Mouse (Mus musculus) olfactory bulb, adult 2 months (tissue): Measurements from ENCODE around the gene Gse1.

Source experiments
- CTCF ChIP-seq: fragments of 200-500 bp; IDR thresholded peaks from 2 replicates; pipeline ENCODE4 v1.5.1; 2012; ENCODE audit warnings: low read depth, mild to moderate bottlenecking, low read length, moderate library complexity; ENCODE audit not compliant: insufficient read depth
- POLR2A ChIP-seq: fragments of 200-500 bp; IDR thresholded peaks from 2 replicates; pipeline ENCODE4 v1.6.1; 2012; ENCODE audit warnings: mild to moderate bottlenecking, low read depth, low read length, moderate library complexity; ENCODE audit not compliant: insufficient read depth

DNA sequence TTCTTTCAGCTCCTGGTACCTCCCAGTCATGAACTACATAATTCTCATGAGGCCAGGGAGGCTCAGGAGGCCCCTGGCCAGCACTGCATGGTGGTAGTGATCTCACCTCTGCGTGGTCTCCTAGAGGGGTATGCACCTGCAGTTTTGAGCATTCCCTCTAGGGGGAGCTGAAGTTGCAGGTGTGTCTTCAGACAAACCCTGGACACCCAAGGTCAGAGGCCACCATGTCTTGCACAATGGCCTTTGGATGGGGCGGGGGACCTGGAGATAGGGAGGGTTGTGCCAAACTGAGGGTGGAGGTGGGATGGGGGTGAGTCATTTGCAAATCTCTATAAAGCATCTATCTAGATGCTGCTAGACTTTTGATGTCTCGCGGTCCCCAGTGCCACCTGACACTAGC, 87.4 kb downstream of the Gse1 start:
- TF ChIP-seq CTCF (peak; percentile 51; the same call in 1 of the 2 replicates), POLR2A (no peak)
